Mouse (Mus musculus): Measurements from ENCODE around the gene Selenom. TPM values are rescaled to one million over a fixed set of nuclear protein-coding genes. Genes with fewer than 3 reads are reported as not detected.

Gene Selenom
- polyA plus RNA-seq, 1 experiment from 2014 or later = 215 TPM

- no peak for ATAC-seq (ENCODE audit: low read depth)
- DNase-seq (ENCODE audit: low spot score) = no peak
- H3K4me2 ChIP-seq (ENCODE audit: low read depth, low read length) = no peak overlapping the region
- no peaks in the 10 kb centered on the region for H3K36me3 ChIP-seq (ENCODE audit: control insufficient read depth, insufficient read depth, low read length)
- no peaks in the 10 kb centered on the region for H3K27me3 ChIP-seq (replicated peaks; ENCODE audit: control insufficient read depth, insufficient read depth, low read length)
- H3K4me1 ChIP-seq (ENCODE audit: control insufficient read depth, insufficient read depth, low read length) = peaks cover 18% of the 10 kb centered on the region
- H3K9ac ChIP-seq (ENCODE audit: low read depth, low read length) = no peak overlapping the region
- H3K27ac ChIP-seq (replicated peaks; ENCODE audit: low read depth, low read length) = no peak overlapping the region; the same call in 1 of the 2 replicates
- H3K4me3 ChIP-seq (ENCODE audit: low read depth, low read length) = no peak overlapping the region
- 18% methylated on average over 1 of the region's 1 CpGs for WGBS
- peaks cover 7% of the 10 kb centered on the region; the same call in 1 of the 2 replicates for H3K9me3 ChIP-seq (ENCODE audit: control insufficient read depth, low read length)
These were observed 31.7 kb downstream of the Selenom start for GRCm38 (mm10) chr11:3546242-3546562.

DNA sequence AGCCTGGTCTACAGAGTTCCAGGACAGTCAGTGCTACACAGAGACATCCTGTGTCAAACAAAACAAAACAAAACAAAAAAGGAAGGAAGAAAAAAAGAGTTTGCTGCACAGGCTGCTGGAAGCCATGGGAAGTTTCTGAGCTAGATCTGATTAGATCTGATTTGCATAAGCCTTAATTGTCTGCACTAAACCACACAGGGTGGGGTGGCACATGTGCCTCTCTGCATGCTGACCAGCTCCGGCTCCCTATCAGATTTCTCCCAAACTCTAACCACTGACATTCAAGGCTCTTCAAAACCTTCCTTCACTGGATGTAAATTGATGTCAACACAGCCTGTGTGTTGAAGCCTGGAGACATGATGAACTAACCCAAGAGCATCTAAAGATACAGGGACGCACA lies 32.6 kb downstream of the Selenom start:
- Histone ChIP-seq H3K4me3 (ENCODE audit: low read depth, low read length) (no peak overlapping the region), H3K9ac (ENCODE audit: low read depth, low read length) (no peak overlapping the region), H3K4me2 (ENCODE audit: low read depth, low read length) (no peak overlapping the region), H3K27me3 (replicated peaks; ENCODE audit: control insufficient read depth, insufficient read depth, low read length) (no peaks in the 10 kb centered on the region), H3K27ac (replicated peaks; ENCODE audit: low read depth, low read length) (no peak overlapping the region), H3K9me3 (ENCODE audit: control insufficient read depth, low read length) (peaks cover 7% of the 10 kb centered on the region; the same call in 1 of the 2 replicates), H3K36me3 (ENCODE audit: control insufficient read depth, insufficient read depth, low read length) (no peaks in the 10 kb centered on the region), H3K4me1 (ENCODE audit: control insufficient read depth, insufficient read depth, low read length) (peaks cover 16% of the 10 kb centered on the region)
- DNase-seq (ENCODE audit: low spot score) (no peak), ATAC-seq (ENCODE audit: low read depth) (no peak)
- WGBS = 83% methylated on average over 2 of the region's 2 CpGs

DNA sequence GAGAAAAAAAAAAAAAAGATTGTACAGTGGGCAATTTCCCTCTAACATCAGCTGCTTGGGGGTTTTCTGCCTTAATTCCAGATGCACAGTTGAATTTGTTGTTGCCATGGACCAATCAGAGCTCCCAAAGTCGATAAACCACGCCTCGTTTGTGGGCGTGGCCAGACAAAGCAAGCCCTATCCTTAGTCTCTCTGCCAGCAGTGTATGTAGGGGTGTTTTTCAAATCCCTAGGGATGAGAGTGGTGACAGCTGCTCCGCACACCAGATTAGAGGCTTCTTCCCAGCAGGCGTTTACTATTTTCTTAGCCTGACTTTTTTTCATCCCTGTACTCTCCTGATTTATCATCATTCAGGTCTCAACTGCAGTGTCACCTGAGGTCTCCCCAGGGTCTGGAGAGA lies 33.5 kb downstream of the Selenom start:
- Histone ChIP-seq H3K4me1 (ENCODE audit: control insufficient read depth, insufficient read depth, low read length) (peaks cover 8% of the 10 kb centered on the region), H3K36me3 (ENCODE audit: control insufficient read depth, insufficient read depth, low read length) (no peaks in the 10 kb centered on the region), H3K27me3 (replicated peaks; ENCODE audit: control insufficient read depth, insufficient read depth, low read length) (no peaks in the 10 kb centered on the region), H3K4me3 (ENCODE audit: low read depth, low read length) (no peak overlapping the region), H3K27ac (replicated peaks; ENCODE audit: low read depth, low read length) (no peak overlapping the region), H3K4me2 (ENCODE audit: low read depth, low read length) (no peak overlapping the region), H3K9me3 (ENCODE audit: control insufficient read depth, low read length) (peaks cover 7% of the 10 kb centered on the region; the same call in 1 of the 2 replicates), H3K9ac (ENCODE audit: low read depth, low read length) (no peak overlapping the region)
- ATAC-seq (ENCODE audit: low read depth) (peak; percentile 71), DNase-seq (ENCODE audit: low spot score) (peak; percentile 89)
- 41% methylated on average over 6 of the region's 6 CpGs for WGBS

GRCm38 (mm10) chr11:3548564-3549295 lies 34.2 kb downstream of the Selenom start:
- H3K4me1 ChIP-seq (ENCODE audit: control insufficient read depth, insufficient read depth, low read length) = peaks cover 8% of the 10 kb centered on the region
- no peak overlapping the region for H3K9ac ChIP-seq (ENCODE audit: low read depth, low read length)
- H3K27ac ChIP-seq (replicated peaks; ENCODE audit: low read depth, low read length) = no peak overlapping the region
- H3K36me3 ChIP-seq (ENCODE audit: control insufficient read depth, insufficient read depth, low read length) = no peaks in the 10 kb centered on the region
- 62% methylated on average over 3 of the region's 3 CpGs for WGBS
- H3K4me2 ChIP-seq (ENCODE audit: low read depth, low read length) = no peak overlapping the region
- no peak for DNase-seq (ENCODE audit: low spot score)
- H3K27me3 ChIP-seq (replicated peaks; ENCODE audit: control insufficient read depth, insufficient read depth, low read length) = no peaks in the 10 kb centered on the region
- no peak for ATAC-seq (ENCODE audit: low read depth)
- H3K4me3 ChIP-seq (ENCODE audit: low read depth, low read length) = no peak overlapping the region
- H3K9me3 ChIP-seq (ENCODE audit: control insufficient read depth, low read length) = peaks cover 7% of the 10 kb centered on the region; the same call in 1 of the 2 replicates

DNA sequence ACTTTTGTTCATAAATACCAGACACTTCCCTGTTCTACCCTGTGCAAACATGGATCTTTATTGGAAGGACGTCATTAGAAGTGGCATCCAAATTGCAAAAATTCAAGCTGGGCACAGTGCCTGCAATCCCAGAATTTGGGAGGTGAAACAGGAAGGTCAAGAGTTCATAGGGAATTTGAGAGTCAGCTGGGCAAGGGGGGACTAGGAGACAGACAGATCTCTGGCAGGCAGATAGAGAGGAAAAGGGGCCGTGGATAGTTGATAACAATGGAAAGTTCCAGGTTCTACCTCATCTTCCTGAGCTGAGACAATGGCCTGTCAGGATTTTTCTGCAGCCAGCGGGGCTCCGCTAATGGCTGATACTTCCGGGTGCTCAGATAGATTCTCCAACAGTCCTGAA lies 35.3 kb downstream of the Selenom start:
- ATAC-seq (ENCODE audit: low read depth) = no peak
- DNase-seq (ENCODE audit: low spot score) = no peak
- H3K27ac ChIP-seq (replicated peaks; ENCODE audit: low read depth, low read length) = no peak overlapping the region
- no peak overlapping the region for H3K4me2 ChIP-seq (ENCODE audit: low read depth, low read length)
- peaks cover 8% of the 10 kb centered on the region for H3K4me1 ChIP-seq (ENCODE audit: control insufficient read depth, insufficient read depth, low read length)
- no peaks in the 10 kb centered on the region for H3K36me3 ChIP-seq (ENCODE audit: control insufficient read depth, insufficient read depth, low read length)
- no peaks in the 10 kb centered on the region for H3K27me3 ChIP-seq (replicated peaks; ENCODE audit: control insufficient read depth, insufficient read depth, low read length)
- WGBS = 71% methylated on average over 5 of the region's 5 CpGs
- H3K9ac ChIP-seq (ENCODE audit: low read depth, low read length) = no peak overlapping the region
- H3K4me3 ChIP-seq (ENCODE audit: low read depth, low read length) = no peak overlapping the region
- H3K9me3 ChIP-seq (ENCODE audit: control insufficient read depth, low read length) = peaks cover under 1% of the 10 kb centered on the region; the same call in 1 of the 2 replicates

DNA sequence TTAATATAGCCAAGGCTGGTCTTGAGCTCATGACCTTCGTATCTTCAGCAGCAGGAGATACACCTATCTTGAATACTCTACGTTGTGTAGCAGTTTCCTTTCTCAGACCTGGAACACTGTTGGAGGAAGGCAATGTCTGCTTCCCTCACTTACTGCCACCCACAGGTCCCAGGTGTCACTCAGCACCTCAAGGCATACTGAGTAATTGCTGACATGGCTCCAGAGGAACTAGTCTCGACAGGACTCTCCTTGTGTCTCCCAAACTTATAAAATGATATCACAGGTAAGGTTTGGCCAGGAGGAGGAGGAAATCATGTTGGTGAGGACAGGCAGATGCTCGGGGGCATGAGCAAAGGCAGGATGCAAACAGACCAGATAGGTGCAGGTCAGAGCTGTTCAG lies 40.5 kb downstream of the Selenom start:
- DNase-seq (ENCODE audit: low spot score) = no peak
- WGBS = 72% methylated on average over 4 of the region's 4 CpGs
- H3K27me3 ChIP-seq (replicated peaks; ENCODE audit: control insufficient read depth, insufficient read depth, low read length) = no peaks in the 10 kb centered on the region
- no peaks in the 10 kb centered on the region for H3K9me3 ChIP-seq (ENCODE audit: control insufficient read depth, low read length)
- H3K27ac ChIP-seq (replicated peaks; ENCODE audit: low read depth, low read length) = no peak overlapping the region
- no peak overlapping the region for H3K4me3 ChIP-seq (ENCODE audit: low read depth, low read length)
- H3K9ac ChIP-seq (ENCODE audit: low read depth, low read length) = no peak overlapping the region
- H3K4me1 ChIP-seq (ENCODE audit: control insufficient read depth, insufficient read depth, low read length) = no peaks in the 10 kb centered on the region
- no peak for ATAC-seq (ENCODE audit: low read depth)
- H3K4me2 ChIP-seq (ENCODE audit: low read depth, low read length) = no peak overlapping the region
- H3K36me3 ChIP-seq (ENCODE audit: control insufficient read depth, insufficient read depth, low read length) = no peaks in the 10 kb centered on the region

GRCm38 (mm10) chr11:3557852-3558251 lies 43.4 kb downstream of the Selenom start:
- H3K27me3 ChIP-seq (replicated peaks; ENCODE audit: control insufficient read depth, insufficient read depth, low read length) = no peaks in the 10 kb centered on the region
- H3K4me2 ChIP-seq (ENCODE audit: low read depth, low read length) = no peak overlapping the region
- DNase-seq (ENCODE audit: low spot score) = no peak
- H3K36me3 ChIP-seq (ENCODE audit: control insufficient read depth, insufficient read depth, low read length) = no peaks in the 10 kb centered on the region
- 56% methylated on average over 3 of the region's 3 CpGs for WGBS
- H3K4me3 ChIP-seq (ENCODE audit: low read depth, low read length) = no peak overlapping the region
- no peak overlapping the region for H3K27ac ChIP-seq (replicated peaks; ENCODE audit: low read depth, low read length)
- no peak for ATAC-seq (ENCODE audit: low read depth)
- H3K4me1 ChIP-seq (ENCODE audit: control insufficient read depth, insufficient read depth, low read length) = no peaks in the 10 kb centered on the region
- H3K9ac ChIP-seq (ENCODE audit: low read depth, low read length) = no peak overlapping the region
- no peaks in the 10 kb centered on the region for H3K9me3 ChIP-seq (ENCODE audit: control insufficient read depth, low read length)

GRCm38 (mm10) chr11:3560202-3560601 lies 45.7 kb downstream of the Selenom start:
- peaks cover 8% of the 10 kb centered on the region; the same call in 1 of the 2 replicates for H3K4me1 ChIP-seq (ENCODE audit: control insufficient read depth, insufficient read depth, low read length)
- no peak overlapping the region for H3K4me3 ChIP-seq (ENCODE audit: low read depth, low read length)
- WGBS = 74% methylated on average over 5 of the region's 5 CpGs
- no peak overlapping the region for H3K4me2 ChIP-seq (ENCODE audit: low read depth, low read length)
- peak; percentile 31 for DNase-seq (ENCODE audit: low spot score)
- H3K36me3 ChIP-seq (ENCODE audit: control insufficient read depth, insufficient read depth, low read length) = no peaks in the 10 kb centered on the region
- no peaks in the 10 kb centered on the region for H3K9me3 ChIP-seq (ENCODE audit: control insufficient read depth, low read length)
- no peak for ATAC-seq (ENCODE audit: low read depth)
- H3K27me3 ChIP-seq (replicated peaks; ENCODE audit: control insufficient read depth, insufficient read depth, low read length) = no peaks in the 10 kb centered on the region
- no peak overlapping the region for H3K9ac ChIP-seq (ENCODE audit: low read depth, low read length)
- H3K27ac ChIP-seq (replicated peaks; ENCODE audit: low read depth, low read length) = no peak overlapping the region

DNA sequence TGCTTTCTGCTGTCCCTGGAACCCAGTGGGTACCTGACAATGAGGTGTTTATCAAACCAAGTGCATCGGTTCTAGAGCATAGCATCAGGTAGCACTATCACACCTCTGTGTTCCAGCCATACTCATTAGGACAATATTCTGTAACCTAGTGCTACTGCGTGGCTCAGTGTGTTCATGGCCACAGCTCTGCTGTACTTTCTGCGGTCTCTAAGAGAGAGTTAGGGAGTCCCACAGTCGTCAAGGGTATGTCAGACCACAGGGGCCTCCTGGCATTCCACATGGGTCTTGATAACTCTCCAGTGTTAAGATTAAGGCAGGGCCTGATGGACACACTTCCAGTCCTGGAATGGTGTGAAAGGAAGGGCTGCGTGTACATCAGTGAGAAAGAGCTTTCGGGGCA lies 49.4 kb downstream of the Selenom start:
- Histone ChIP-seq H3K4me2 (ENCODE audit: low read depth, low read length) (no peak overlapping the region), H3K27me3 (replicated peaks; ENCODE audit: control insufficient read depth, insufficient read depth, low read length) (no peaks in the 10 kb centered on the region), H3K36me3 (ENCODE audit: control insufficient read depth, insufficient read depth, low read length) (no peaks in the 10 kb centered on the region), H3K4me1 (ENCODE audit: control insufficient read depth, insufficient read depth, low read length) (peaks cover 8% of the 10 kb centered on the region; the same call in 1 of the 2 replicates), H3K27ac (replicated peaks; ENCODE audit: low read depth, low read length) (no peak overlapping the region; the same call in 1 of the 2 replicates), H3K9ac (ENCODE audit: low read depth, low read length) (no peak overlapping the region), H3K4me3 (ENCODE audit: low read depth, low read length) (no peak overlapping the region), H3K9me3 (ENCODE audit: control insufficient read depth, low read length) (no peaks in the 10 kb centered on the region)
- ATAC-seq (ENCODE audit: low read depth) (no peak), DNase-seq (ENCODE audit: low spot score) (no peak)
- 91% methylated on average over 6 of the region's 6 CpGs for WGBS

All from embryonic facial prominence, embryonic 14.5 days (tissue).